ENCODE assay signal across 9 mouse cellular contexts in the genomic region with DNA sequence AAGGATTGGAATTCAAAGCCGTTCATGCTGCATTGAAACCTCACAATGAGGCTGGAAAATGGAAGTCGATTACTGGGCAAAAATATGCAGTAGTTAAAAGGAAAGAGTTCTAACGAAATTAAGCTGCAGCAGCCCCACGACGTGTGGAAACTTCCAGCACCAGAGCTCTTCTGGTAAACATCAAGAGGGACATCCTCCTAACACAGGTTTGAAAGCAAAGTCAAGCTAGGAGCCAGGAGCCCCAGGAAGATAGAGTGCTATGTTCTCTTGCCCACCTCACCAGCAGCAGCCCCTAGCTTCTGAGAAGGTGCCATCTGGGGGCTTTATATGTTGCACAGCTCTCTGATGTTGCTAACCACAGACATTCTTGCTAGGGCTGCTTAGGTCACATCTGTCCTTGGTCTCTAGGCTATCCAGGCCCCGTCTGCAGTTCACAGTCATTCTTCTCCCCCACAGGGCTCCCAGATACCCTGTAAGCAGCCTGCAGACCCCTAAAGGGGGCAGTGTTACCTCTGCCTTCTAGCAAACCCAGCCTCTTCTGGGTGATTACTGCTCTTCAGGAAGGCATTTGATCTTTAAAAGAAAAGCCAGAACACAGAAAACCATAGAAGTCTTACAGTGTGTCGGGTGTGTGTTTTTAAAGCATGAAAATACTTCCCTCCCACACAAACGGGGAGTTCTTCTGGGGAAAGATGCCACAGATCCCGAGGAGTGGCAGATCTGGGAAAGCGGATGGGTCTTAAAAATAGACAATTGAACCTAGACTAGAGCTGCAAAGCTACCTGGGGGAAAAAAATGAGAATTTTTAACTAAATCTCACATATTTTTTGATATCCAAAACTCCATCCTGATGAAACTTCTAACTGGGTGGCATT. TPM values are rescaled to one million over a fixed set of nuclear protein-coding genes. Genes with fewer than 3 reads are reported as not detected.
A peak's percentile ranks its signal among the peaks of the same experiment; 100 is the strongest.
DNase-seq lines count a peak whose midpoint lies in the region; ATAC-seq and TF ChIP-seq lines count a peak whose summit lies in the region.
"Had no signal": no experiment of that assay in that cellular context is flagged by ENCODE, and none has a peak within 500 bp of the region (broad histone marks: within the 10 kb centered on the region; RNA-seq: fewer than 3 reads in every experiment).

No protein-coding gene starts in this region.

- peaks cover 10% of the 10 kb centered on the region for H3K4me1 ChIP-seq in cerebellum, adult 2 months (ENCODE audit: control insufficient read depth, insufficient read depth, low read length)
- H3K4me1 ChIP-seq in megakaryocyte, embryonic 14.5 days, result peaks cover 46% of the 10 kb centered on the region
- peaks cover 14% of the 10 kb centered on the region for H3K4me1 ChIP-seq in forebrain, postnatal 0 days (ENCODE audit: insufficient read depth)
- peaks cover 35% of the 10 kb centered on the region for H3K4me1 ChIP-seq in limb, embryonic 14.5 days (ENCODE audit: control insufficient read depth, insufficient read depth, low read length)
- peaks cover 30% of the 10 kb centered on the region for H3K4me1 ChIP-seq in olfactory bulb, adult 2 months (ENCODE audit: control insufficient read depth, insufficient read depth, low read length)

- peak overlapping the region; percentile 9 for H3K4me3 ChIP-seq in cerebellum, adult 2 months (replicated peaks; ENCODE audit: insufficient read depth, low read depth, low read length)
- peak overlapping the region; percentile 96 for H3K4me3 ChIP-seq in megakaryocyte, embryonic 14.5 days (replicated peaks)
- H3K4me3 ChIP-seq in forebrain, postnatal 0 days (ENCODE audit: low read depth, low read length), result peak overlapping the region; percentile 69
- peak overlapping the region; percentile 77 for H3K4me3 ChIP-seq in limb, embryonic 14.5 days (replicated peaks; ENCODE audit: low read length)
- H3K4me3 ChIP-seq in olfactory bulb, adult 2 months (ENCODE audit: insufficient read depth, low read depth, low read length), result peak overlapping the region; percentile 43

- TF ChIP-seq POLR2A in cerebellum, adult 2 months (IDR thresholded peaks at IDR 0.05; ENCODE audit: borderline replicate concordance, insufficient read depth, low read length), result no peak
- TF ChIP-seq POLR2A in limb, embryonic 14.5 days (IDR thresholded peaks at IDR 0.05; ENCODE audit: borderline replicate concordance, extremely low read depth, insufficient read depth, insufficient read length), result no peak
- TF ChIP-seq POLR2A in olfactory bulb, adult 2 months (IDR thresholded peaks at IDR 0.05; ENCODE audit: insufficient read depth, low read depth, low read length), result no peak

- no peak for TF ChIP-seq CTCF in cerebellum, adult 2 months (IDR thresholded peaks at IDR 0.05; ENCODE audit: borderline replicate concordance, insufficient read depth, low read depth, low read length)
- TF ChIP-seq CTCF in forebrain, postnatal 0 days (IDR thresholded peaks at IDR 0.05; ENCODE audit: low read depth), result peak; percentile 63
- TF ChIP-seq CTCF in olfactory bulb, adult 2 months (IDR thresholded peaks at IDR 0.05; ENCODE audit: insufficient read depth, low read depth, low read length), result no peak

- no peaks in the 10 kb centered on the region for H3K9me3 ChIP-seq in megakaryocyte, embryonic 14.5 days
- H3K9me3 ChIP-seq in forebrain, postnatal 0 days (ENCODE audit: low read length), result no peaks in the 10 kb centered on the region
- H3K9me3 ChIP-seq in limb, embryonic 14.5 days (ENCODE audit: control insufficient read depth, low read length), result no peaks in the 10 kb centered on the region
- H3K9me3 ChIP-seq: G1E had no signal

- DNase-seq in cerebellum, adult 2 months, result no peak
- DNase-seq in forebrain, postnatal 0 days, result peak; percentile 61
- peak; percentile 51 for DNase-seq in limb, embryonic 14.5 days (ENCODE audit: low spot score)

- ATAC-seq in cerebellum, adult (ENCODE audit: insufficient number of reproducible peaks, low FRiP score, low TSS enrichment), result no peak
- no peak for ATAC-seq in megakaryocyte, adult 5-6 weeks (ENCODE audit: poor library complexity, severe bottlenecking)
- no peak for ATAC-seq in forebrain, postnatal 0 days
- ATAC-seq in limb, embryonic 14.5 days (ENCODE audit: low FRiP score, low read depth), result no peak
- no peak for ATAC-seq in granulocyte monocyte progenitor cell, adult 5-6 weeks (replicated peaks; ENCODE audit: poor library complexity, severe bottlenecking)

- peak overlapping the region; percentile 69 for H3K4me2 ChIP-seq in forebrain, postnatal 0 days (ENCODE audit: low read depth)
- peak overlapping the region; percentile 83 for H3K4me2 ChIP-seq in limb, embryonic 14.5 days (replicated peaks; ENCODE audit: low read depth, low read length, severe bottlenecking)

- no peak overlapping the region for H3K27ac ChIP-seq in cerebellum, adult 2 months (ENCODE audit: insufficient read depth, low read length)
- H3K27ac ChIP-seq in forebrain, postnatal 0 days (ENCODE audit: low read depth, low read length), result 0 out of 2 replicates have a peak overlapping the region, but pooled peaks have one; percentile 29
- peak overlapping the region; percentile 93; the same call in 1 of the 2 replicates for H3K27ac ChIP-seq in limb, embryonic 14.5 days (replicated peaks; ENCODE audit: low read depth, low read length)
- H3K27ac ChIP-seq in olfactory bulb, adult 2 months (ENCODE audit: insufficient read depth, low read depth, low read length), result peak overlapping the region; percentile 87

- no peaks in the 10 kb centered on the region for H3K27me3 ChIP-seq in cerebellum, adult 2 months (ENCODE audit: control insufficient read depth, insufficient read depth, low read length)
- H3K27me3 ChIP-seq in megakaryocyte, embryonic 14.5 days (replicated peaks), result peaks cover 4% of the 10 kb centered on the region
- no peaks in the 10 kb centered on the region for H3K27me3 ChIP-seq in forebrain, postnatal 0 days (ENCODE audit: insufficient read depth, low read length)
- no peaks in the 10 kb centered on the region for H3K27me3 ChIP-seq in limb, embryonic 14.5 days (ENCODE audit: control insufficient read depth, insufficient read depth, low read length)

- WGBS in cerebellum, adult 2 months, result 28% methylated on average over 10 of the region's 10 CpGs
- WGBS in forebrain, postnatal 0 days, result 8% methylated on average over 10 of the region's 10 CpGs
- 26% methylated on average over 10 of the region's 10 CpGs for WGBS in limb, embryonic 14.5 days
- WGBS in olfactory bulb, adult 2 months, result 7% methylated on average over 10 of the region's 10 CpGs

- H3K9ac ChIP-seq in forebrain, postnatal 0 days, result 0 out of 2 replicates have a peak overlapping the region, but pooled peaks have one; percentile 69
- peak overlapping the region; percentile 84 for H3K9ac ChIP-seq in limb, embryonic 14.5 days (ENCODE audit: low read depth, low read length, severe bottlenecking)

- peaks cover 6% of the 10 kb centered on the region for H3K36me3 ChIP-seq in megakaryocyte, embryonic 14.5 days (replicated peaks; ENCODE audit: low read length)
- no peaks in the 10 kb centered on the region for H3K36me3 ChIP-seq in forebrain, postnatal 0 days (ENCODE audit: insufficient read depth)
- H3K36me3 ChIP-seq in limb, embryonic 14.5 days (ENCODE audit: control insufficient read depth, insufficient read depth, low read length), result no peaks in the 10 kb centered on the region

RNA-seq across cellular contexts. Expression of a gene that starts 17.2 kb away (rescaled TPM):
- 24.7 and 27.7 TPM in 2 replicates for polyA plus RNA-seq in cerebellum, adult 2 months (2012; rRNA removed)
- 3.6 and 5.1 TPM in 2 replicates for polyA plus RNA-seq in megakaryocyte, embryonic 14.5 days (2012; ENCODE audit: insufficient read depth, low replicate concordance)
- total RNA-seq in megakaryocyte, adult 5-6 weeks (2015), result 14.8 and 19.0 TPM in 2 replicates
- total RNA-seq in megakaryocyte, adult 5-6 weeks (2017), result 13.3 and 19.4 TPM in 2 replicates
- 39.7 and 57.0 TPM in 2 replicates for total RNA-seq in forebrain, postnatal 0 days (2014; rRNA removed)
- polyA plus RNA-seq in forebrain, postnatal 0 days (2015; fragmentation: Nextera tagmentation; extraction: Ambion mirVana), result 11.2 and 21.3 TPM in 2 replicates
- 15.2 and 18.9 TPM in 2 replicates for polyA plus RNA-seq in limb, embryonic 14.5 days (2012; rRNA removed)
- 25.4 and 36.6 TPM in 2 replicates for polyA plus RNA-seq in limb, embryonic 14.5 days (2014; fragmentation: Nextera tagmentation; extraction: Ambion mirVana)
- not detected in 2 replicates for polyA plus RNA-seq in olfactory bulb, adult 2 months (2012; ENCODE audit: insufficient read depth, insufficient read length, low replicate concordance, missing spikeins)
- 11.7 and 13.0 TPM in 2 replicates for total RNA-seq in granulocyte monocyte progenitor cell, adult 5-6 weeks (2014; fragmentation: Nextera tagmentation)
- 12.1 and 13.8 TPM in 2 replicates for total RNA-seq in granulocyte monocyte progenitor cell, adult 5-6 weeks (2017)

Comparison
In these comparisons a context has a peak if more than half of its experiments do, and no peak if none do; other contexts are left out.
1. DNase-seq: peak in forebrain, postnatal 0 days (single experiment) and limb, embryonic 14.5 days (single experiment); none in cerebellum, adult 2 months (0 of 2).
2. H3K4me3 ChIP-seq: peak in every context shown above with its lines; median percentile 96 in megakaryocyte, embryonic 14.5 days; 77 in limb, embryonic 14.5 days; 69 in forebrain, postnatal 0 days; 43 in olfactory bulb, adult 2 months; 9 in cerebellum, adult 2 months.